Mouse (Mus musculus): ENCODE data around the gene Acp5. TPM values are rescaled to one million over a fixed set of nuclear protein-coding genes. Genes with fewer than 3 reads are reported as not detected.

Gene Acp5
- total and polyA plus RNA-seq, 3 experiments, result 0.34 TPM; not detected in 2

DNA sequence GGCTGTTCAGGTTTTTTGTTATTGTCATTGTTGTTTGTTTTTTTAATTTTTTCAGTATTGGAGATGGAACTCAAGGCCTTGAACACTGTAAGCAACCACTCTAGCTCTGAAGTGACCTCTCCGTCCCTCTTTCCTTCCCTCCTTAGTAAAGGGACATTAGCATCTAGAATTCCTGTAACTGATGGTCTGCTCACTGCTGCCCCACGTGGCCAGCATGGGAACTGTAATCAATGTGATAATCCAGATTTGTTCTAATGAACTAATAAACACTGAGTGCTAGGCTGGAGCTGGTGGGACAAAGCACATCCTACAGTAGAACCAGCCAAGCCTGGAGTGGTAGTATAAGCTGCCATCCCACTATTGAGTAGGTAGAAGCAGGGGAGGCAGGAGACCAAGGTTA is 3.0 kb upstream of the Acp5 start:
- Histone ChIP-seq H3K4me1 (ENCODE audit: control insufficient read depth in 1 of 2, insufficient read depth in 2 of 2) (peaks cover under 1 to 1% of the 10 kb centered on the region in 2 experiments; a peak in 3 of 4 replicates), H3K27me3 (replicated peaks) (no peaks in the 10 kb centered on the region)
- in situ Hi-C loops (cut with MboI; ENCODE audit: low pct_ligation_motif_present, low pct_unique_long_range_greater_than_20kb, low sequenced_read_pairs), result no loop called here

GRCm38 (mm10) chr9:22136765-22137547 is 1.4 kb upstream of the Acp5 start:
- Histone ChIP-seq H3K27ac (ENCODE audit: insufficient read depth, low read depth) (no peak overlapping the region), H3K4me2 (ENCODE audit: insufficient read depth, low read depth, poor library complexity, severe bottlenecking) (no peak overlapping the region), H3K4me3 (replicated peaks in 1 of 3; ENCODE audit: low read depth in 2 of 3, low read length in 2 of 3, poor library complexity in 1 of 3) (no peak overlapping the region), H3K9ac (ENCODE audit: insufficient read depth, low read depth) (no peak overlapping the region), H3K36me3 (replicated peaks in 1 of 2; ENCODE audit: control insufficient read depth in 1 of 2, insufficient read depth in 1 of 2, low read length in 1 of 2) (no peaks in the 10 kb centered on the region), H3K4me1 (ENCODE audit: control insufficient read depth in 1 of 2, insufficient read depth in 2 of 2) (peaks cover 0 to 2% of the 10 kb centered on the region in 2 experiments; a peak in 1 of 4 replicates), H3K27me3 (replicated peaks) (no peaks in the 10 kb centered on the region), H3K9me3 (replicated peaks; ENCODE audit: low read length) (peaks cover 11% of the 10 kb centered on the region), H3K79me2 (replicated peaks; ENCODE audit: control insufficient read depth, extremely low read depth, insufficient read depth, poor library complexity, severe bottlenecking) (no peaks in the 10 kb centered on the region)
- dilution Hi-C loops (cut with MboI; ENCODE audit: extremely low pct_ligation_motif_present, extremely low pct_unique_long_range_greater_than_20kb, low sequenced_read_pairs), result no loop called here
- in situ Hi-C loops (cut with MboI; ENCODE audit: low pct_ligation_motif_present, low pct_unique_long_range_greater_than_20kb, low sequenced_read_pairs), result no loop called here
- DNase-seq (ENCODE audit: extremely low read depth), result no peak
- TF ChIP-seq ZNF384 (IDR thresholded peaks at IDR 0.05; ENCODE audit: low read depth, low read length), result no peak
- no peak for TF ChIP-seq MAZ (IDR thresholded peaks at IDR 0.05; ENCODE audit: low read depth, low read length)
- TF ChIP-seq CHD1 (IDR thresholded peaks at IDR 0.05; ENCODE audit: low read depth, low read length), result no peak
- TF ChIP-seq KAT2A (IDR thresholded peaks at IDR 0.05; ENCODE audit: insufficient replicate concordance, low read length), result no peak
- no peak for TF ChIP-seq TBP (conservative IDR thresholded peaks at IDR 0.05; ENCODE audit: low read depth, low read length)
- TF ChIP-seq GABPA (IDR thresholded peaks at IDR 0.05; ENCODE audit: insufficient replicate concordance, low read depth, low read length), result no peak
- no peak for TF ChIP-seq IRF4 (IDR thresholded peaks at IDR 0.05; ENCODE audit: low read depth, low read length)
- TF ChIP-seq E2F4 (IDR thresholded peaks at IDR 0.05; ENCODE audit: insufficient replicate concordance, low read depth, low read length), result no peak
- no peak for TF ChIP-seq UBTF (IDR thresholded peaks at IDR 0.05; ENCODE audit: low read depth, low read length)
- TF ChIP-seq BHLHE40 (IDR thresholded peaks at IDR 0.05; ENCODE audit: low read depth, low read length), result no peak
- no peak for TF ChIP-seq RCOR1 (conservative IDR thresholded peaks at IDR 0.05; ENCODE audit: low read depth, low read length)
- TF ChIP-seq SMC3 (IDR thresholded peaks at IDR 0.05; ENCODE audit: low read depth, low read length), result no peak

More for the DNA sequence above, 3.0 kb upstream of the Acp5 start:
- no peaks in the 10 kb centered on the region for H3K79me2 ChIP-seq (replicated peaks; ENCODE audit: control insufficient read depth, extremely low read depth, insufficient read depth, poor library complexity, severe bottlenecking)
- peaks cover 11% of the 10 kb centered on the region for H3K9me3 ChIP-seq (replicated peaks; ENCODE audit: low read length)
- no peak overlapping the region for H3K9ac ChIP-seq (ENCODE audit: insufficient read depth, low read depth)
- TF ChIP-seq USF1 (IDR thresholded peaks at IDR 0.05; ENCODE audit: low read depth, low read length) (no peak), ZC3H11A (IDR thresholded peaks at IDR 0.05; ENCODE audit: low read depth, low read length) (no peak), SMC3 (IDR thresholded peaks at IDR 0.05; ENCODE audit: low read depth, low read length) (peak; percentile 18; the same call in 1 of the 2 replicates), USF2 (conservative IDR thresholded peaks at IDR 0.05; ENCODE audit: low read depth, low read length) (no peak), HCFC1 (IDR thresholded peaks at IDR 0.05; ENCODE audit: low read depth, low read length) (no peak), CTCF (conservative IDR thresholded peaks at IDR 0.05 in 1 of 2, IDR thresholded peaks at IDR 0.05 in 1 of 2; ENCODE audit: low read depth in 2 of 2, low read length in 2 of 2) (peak; percentile 69 to 90), POLR2A (IDR thresholded peaks at IDR 0.05; ENCODE audit: low read depth, low read length) (no peak), BHLHE40 (IDR thresholded peaks at IDR 0.05; ENCODE audit: low read depth, low read length) (no peak), MXI1 (IDR thresholded peaks at IDR 0.05; ENCODE audit: low read depth, low read length) (no peak), MAX (IDR thresholded peaks at IDR 0.05; ENCODE audit: low read length) (peak; percentile 53; the same call in 1 of the 2 replicates), ZMIZ1 (IDR thresholded peaks at IDR 0.05; ENCODE audit: low read depth, low read length) (no peak), KAT2A (IDR thresholded peaks at IDR 0.05; ENCODE audit: insufficient replicate concordance, low read length) (no peak), SIN3A (IDR thresholded peaks at IDR 0.05; ENCODE audit: low read length) (no peak), RAD21 (IDR thresholded peaks at IDR 0.05; ENCODE audit: low read depth, low read length) (peak; percentile 23), MEF2A (IDR thresholded peaks at IDR 0.05; ENCODE audit: borderline replicate concordance, low read depth, low read length) (no peak), PAX5 (IDR thresholded peaks at IDR 0.05; ENCODE audit: low read length) (no peak), TCF12 (IDR thresholded peaks at IDR 0.05; ENCODE audit: low read depth, low read length) (no peak), ELF1 (IDR thresholded peaks at IDR 0.05; ENCODE audit: low read depth, low read length) (no peak), RCOR1 (conservative IDR thresholded peaks at IDR 0.05; ENCODE audit: low read depth, low read length) (no peak), POLR2AphosphoS2 (IDR thresholded peaks at IDR 0.05; ENCODE audit: low read depth, low read length) (no peak), JUND (conservative IDR thresholded peaks at IDR 0.05; ENCODE audit: low read depth, low read length) (no peak)
- H3K4me2 ChIP-seq (ENCODE audit: insufficient read depth, low read depth, poor library complexity, severe bottlenecking), result no peak overlapping the region
- no peak overlapping the region for H3K27ac ChIP-seq (ENCODE audit: insufficient read depth, low read depth)
- no peak overlapping the region for H3K4me3 ChIP-seq (replicated peaks in 1 of 3; ENCODE audit: low read depth in 2 of 3, low read length in 2 of 3, poor library complexity in 1 of 3)
- no peak for DNase-seq (ENCODE audit: extremely low read depth)
- H3K36me3 ChIP-seq (replicated peaks in 1 of 2; ENCODE audit: control insufficient read depth in 1 of 2, insufficient read depth in 1 of 2, low read length in 1 of 2), result no peaks in the 10 kb centered on the region
- dilution Hi-C loops (cut with MboI; ENCODE audit: extremely low pct_ligation_motif_present, extremely low pct_unique_long_range_greater_than_20kb, low sequenced_read_pairs), result no loop called here

Data from CH12.LX (cell line).